Mouse (Mus musculus) brain, adult 2 months (tissue): ENCODE data around the gene Zfp523.

ENCODE experiments used
- DNase-seq: peaks from one replicate; pipeline ENCODE4 v3.0.0; 2011; ENCODE audit warnings: low read depth, low spot score

Gene Zfp523

GRCm38 (mm10) chr17:28176775-28177539, at the start of gene Zfp523:
Gene Zfp523, plus strand, starts transcription at chr17:28177129.
- DNase-seq = peak; percentile 95

GRCm38 (mm10) chr17:28129796-28130195, 47.1 kb upstream of the Zfp523 start:
- DNase-seq = no peak

GRCm38 (mm10) chr17:28130391-28131125, 46.4 kb upstream of the Zfp523 start:
- no peak for DNase-seq

GRCm38 (mm10) chr17:28131156-28131555, 45.8 kb upstream of the Zfp523 start:
- DNase-seq = no peak

- DNase-seq = peak; percentile 38
Observed at GRCm38 (mm10) chr17:28133193-28133592, 43.7 kb upstream of the Zfp523 start.

GRCm38 (mm10) chr17:28135496-28135895, 41.4 kb upstream of the Zfp523 start:
- no peak for DNase-seq

GRCm38 (mm10) chr17:28136266-28136665, 40.7 kb upstream of the Zfp523 start:
- no peak for DNase-seq

GRCm38 (mm10) chr17:28138013-28138412, 38.9 kb upstream of the Zfp523 start:
- no peak for DNase-seq

- DNase-seq = no peak
Observed at GRCm38 (mm10) chr17:28138685-28139084, 38.2 kb upstream of the Zfp523 start.

- no peak for DNase-seq
Observed at GRCm38 (mm10) chr17:28140431-28141204, 36.3 kb upstream of the Zfp523 start.

- DNase-seq = no peak
Observed at GRCm38 (mm10) chr17:28141205-28141650, 35.7 kb upstream of the Zfp523 start.

GRCm38 (mm10) chr17:28141771-28142699, 34.9 kb upstream of the Zfp523 start, which contains the start of gene Scube3:
Gene Scube3, plus strand, starts transcription at chr17:28142141.
- no peak for DNase-seq

GRCm38 (mm10) chr17:28142700-28143610, 34.0 kb upstream of the Zfp523 start:
- no peak for DNase-seq

GRCm38 (mm10) chr17:28143751-28144150, 33.2 kb upstream of the Zfp523 start:
- DNase-seq = peak; percentile 35

- no peak for DNase-seq
Observed at GRCm38 (mm10) chr17:28144241-28144640, 32.7 kb upstream of the Zfp523 start.

- peak; percentile 74 for DNase-seq
Observed at GRCm38 (mm10) chr17:28148288-28148687, 28.6 kb upstream of the Zfp523 start.

- no peak for DNase-seq
Observed at GRCm38 (mm10) chr17:28149734-28150133, 27.2 kb upstream of the Zfp523 start.

GRCm38 (mm10) chr17:28150456-28150855, 26.5 kb upstream of the Zfp523 start:
- DNase-seq = no peak

- DNase-seq = no peak
Observed at GRCm38 (mm10) chr17:28153095-28153494, 23.8 kb upstream of the Zfp523 start.

GRCm38 (mm10) chr17:28154970-28155369, 22.0 kb upstream of the Zfp523 start:
- no peak for DNase-seq
